Mouse (Mus musculus) intestine, embryonic 14.5 days (tissue): Measurements from ENCODE around the gene Git2. TPM values are rescaled to one million over a fixed set of nuclear protein-coding genes. Genes with fewer than 3 reads are reported as not detected.

ENCODE experiments used
- ATAC-seq: fragments of 200-750 bp; cut with Nextera tagmentation; replicated peaks from 2 replicates; pipeline ENCODE4 v1.8.0; 2017; ENCODE audit warnings: low read depth, moderate number of reproducible peaks, moderate TSS enrichment, moderate library complexity; ENCODE audit not compliant: low FRiP score, low TSS enrichment
- DNase-seq: peaks from one replicate; pipeline ENCODE4 v3.0.0-alpha.2; 2018; ENCODE audit warnings: low spot score
- H3K27ac ChIP-seq: fragments of 300-500 bp; sonication (generic); 2 replicates; pipeline ENCODE4 v1.5.1; 2014; ENCODE audit warnings: low read depth, mild to moderate bottlenecking, control low read depth
- H3K27me3 ChIP-seq: fragments of 300-500 bp; sonication (generic); replicated peaks from 2 replicates; pipeline ENCODE4 v1.6.1; 2014; ENCODE audit warnings: low read length, control low read depth; ENCODE audit not compliant: control insufficient read depth, insufficient read depth
- H3K36me3 ChIP-seq: fragments of 300-500 bp; sonication (generic); 2 replicates; pipeline ENCODE4 v1.6.1; 2014; ENCODE audit warnings: low read length, control low read depth; ENCODE audit not compliant: control insufficient read depth, insufficient read depth
- H3K4me1 ChIP-seq: fragments of 300-500 bp; sonication (generic); replicated peaks from 2 replicates; pipeline ENCODE4 v1.6.1; 2014; ENCODE audit warnings: low read length, control low read depth, mixed read lengths; ENCODE audit not compliant: control insufficient read depth, insufficient read depth
- H3K4me2 ChIP-seq: fragments of 300-500 bp; sonication (generic); 2 replicates; pipeline ENCODE4 v1.6.1; 2014; ENCODE audit warnings: low read length
- H3K4me3 ChIP-seq: fragments of 300-500 bp; sonication (generic); 2 replicates; pipeline ENCODE4 v1.5.1; 2014; ENCODE audit warnings: low read depth, low read length, control low read depth, mixed read lengths
- H3K9ac ChIP-seq: fragments of 300-500 bp; sonication (generic); 2 replicates; pipeline ENCODE4 v1.6.1; 2014; ENCODE audit warnings: mild to moderate bottlenecking, low read length
- H3K9me3 ChIP-seq: fragments of 300-500 bp; sonication (generic); 2 replicates; pipeline ENCODE4 v1.6.1; 2016; ENCODE audit warnings: low read length, control low read depth; ENCODE audit not compliant: control insufficient read depth
- WGBS: fragments of 180-500 bp; shearing (Covaris S2); extraction: QIAGEN DNeasy Blood & Tissue Kit; methylation state at CpG from one replicate; pipeline ENCODE4 v1.1.7; 2014; 5-methylcytosine and 5-hydroxymethylcytosine counted together
- polyA plus RNA-seq: library from polyadenylated mRNA; unstranded; fragments of >200 nt; fragmentation: Nextera tagmentation; extraction: Ambion mirVana; gene quantifications from 2 replicates; pipeline ENCODE4 v1.2.1, GENCODE M21; 2014

The Git2 gene
- polyA plus RNA-seq, 1 experiment from 2014 or later, result 35.6 TPM

DNA sequence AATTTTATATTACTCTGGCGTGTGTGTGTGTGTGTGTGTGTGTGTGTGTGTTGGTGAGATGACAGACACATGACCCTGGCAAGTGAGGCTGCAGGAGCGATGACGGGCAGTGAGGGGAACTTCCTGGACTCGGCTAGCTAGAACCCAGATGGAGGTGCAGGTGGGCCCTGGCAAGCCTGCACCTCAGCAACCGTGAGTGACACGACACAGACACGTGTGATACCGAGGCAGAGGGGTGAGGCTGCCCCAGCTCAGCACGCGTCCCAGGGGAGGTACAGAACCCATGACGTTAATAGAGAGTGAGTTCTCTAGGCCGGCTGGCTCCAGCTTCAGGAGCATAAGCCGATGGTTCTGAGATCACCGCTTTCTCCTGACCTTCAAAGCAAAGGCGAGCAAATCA is 43.3 kb downstream of the Git2 start:
- no peaks in the 10 kb centered on the region for H3K27me3 ChIP-seq
- H3K36me3 ChIP-seq, result peaks cover 86% of the 10 kb centered on the region
- no peak overlapping the region for H3K9ac ChIP-seq
- no peak overlapping the region for H3K27ac ChIP-seq
- no peaks in the 10 kb centered on the region for H3K9me3 ChIP-seq
- WGBS, result 87% methylated on average over 15 of the region's 15 CpGs
- DNase-seq (no peak), ATAC-seq (no peak)
- H3K4me1 ChIP-seq, result no peaks in the 10 kb centered on the region
- H3K4me2 ChIP-seq, result no peak overlapping the region
- no peak overlapping the region for H3K4me3 ChIP-seq

DNA sequence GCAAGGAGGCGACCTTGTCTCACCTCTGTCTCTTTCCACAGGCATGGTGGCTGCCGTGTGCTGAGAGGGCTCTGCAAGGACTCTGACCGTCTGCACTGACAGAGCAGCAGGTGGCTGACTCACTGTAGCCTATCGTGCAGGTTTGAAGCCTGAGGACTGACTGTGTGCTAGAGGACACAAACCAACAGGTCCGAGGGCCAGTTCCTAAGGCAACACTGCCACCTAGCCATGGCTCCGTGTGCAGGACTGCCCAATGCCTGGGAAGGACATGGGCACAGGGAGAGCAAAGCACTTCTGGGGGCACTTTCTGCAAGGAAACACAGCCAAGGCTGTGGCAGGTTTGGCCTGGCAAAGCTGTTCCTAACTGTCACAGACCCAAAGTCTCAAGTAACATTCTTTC is 43.8 kb downstream of the Git2 start:
- DNase-seq (no peak), ATAC-seq (no peak)
- H3K9ac ChIP-seq, result no peak overlapping the region
- no peaks in the 10 kb centered on the region for H3K27me3 ChIP-seq
- H3K36me3 ChIP-seq, result peaks cover 81% of the 10 kb centered on the region
- WGBS, result 63% methylated on average over 6 of the region's 6 CpGs
- no peaks in the 10 kb centered on the region for H3K9me3 ChIP-seq
- no peaks in the 10 kb centered on the region for H3K4me1 ChIP-seq
- H3K4me3 ChIP-seq, result no peak overlapping the region
- no peak overlapping the region for H3K4me2 ChIP-seq
- no peak overlapping the region for H3K27ac ChIP-seq

DNA sequence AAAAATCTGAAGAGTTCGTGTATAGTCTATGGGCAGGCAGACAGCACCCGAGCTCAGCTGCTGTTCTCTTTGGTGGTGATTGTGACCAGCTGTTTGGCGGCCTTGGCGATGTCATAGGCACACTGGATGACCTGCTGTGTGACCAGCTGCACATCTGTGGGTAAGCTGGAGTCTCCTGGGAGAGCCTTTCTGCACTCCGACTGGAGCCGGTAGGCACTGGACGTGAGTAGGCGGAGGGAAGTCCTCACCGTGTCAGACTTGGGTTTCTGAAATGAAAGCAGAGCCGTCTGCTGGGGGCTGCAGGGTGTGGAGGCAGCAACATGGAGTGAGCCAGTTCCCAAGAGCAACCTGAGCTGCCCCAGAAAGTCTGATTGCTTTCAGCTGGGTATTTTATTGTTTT is 45.2 kb downstream of the Git2 start:
- Histone ChIP-seq H3K27ac (no peak overlapping the region), H3K9ac (no peak overlapping the region), H3K9me3 (no peaks in the 10 kb centered on the region), H3K4me2 (no peak overlapping the region), H3K4me1 (no peaks in the 10 kb centered on the region), H3K4me3 (no peak overlapping the region), H3K36me3 (peaks cover 69% of the 10 kb centered on the region), H3K27me3 (no peaks in the 10 kb centered on the region)
- no peak for ATAC-seq
- WGBS, result 81% methylated on average over 10 of the region's 10 CpGs
- DNase-seq, result no peak

DNA sequence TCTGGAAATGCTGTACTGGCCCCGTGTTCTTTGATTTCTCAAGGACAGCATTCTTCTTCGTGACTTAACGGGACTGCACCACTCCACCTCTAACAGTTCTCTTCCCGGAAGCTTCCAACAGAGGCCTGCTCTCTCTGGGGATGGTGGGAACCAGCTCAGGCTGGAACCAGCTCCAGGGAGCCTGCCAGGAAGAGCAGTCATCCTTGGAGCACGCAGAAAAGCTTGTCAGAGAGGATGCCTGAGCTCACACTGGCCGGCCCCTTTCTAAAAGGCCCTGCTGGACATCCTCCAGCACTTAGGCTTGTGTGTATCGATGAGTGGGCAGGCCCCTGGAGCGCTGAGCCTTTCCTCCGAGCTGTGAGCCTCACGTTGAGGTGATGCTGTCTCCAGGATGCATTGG is 47.2 kb downstream of the Git2 start:
- H3K9ac ChIP-seq, result no peak overlapping the region
- no peak overlapping the region for H3K4me3 ChIP-seq
- DNase-seq, result no peak
- no peaks in the 10 kb centered on the region for H3K4me1 ChIP-seq
- H3K36me3 ChIP-seq, result peaks cover 59% of the 10 kb centered on the region
- H3K4me2 ChIP-seq, result no peak overlapping the region
- no peak overlapping the region for H3K27ac ChIP-seq
- 85% methylated on average over 10 of the region's 10 CpGs for WGBS
- H3K27me3 ChIP-seq, result no peaks in the 10 kb centered on the region
- no peaks in the 10 kb centered on the region for H3K9me3 ChIP-seq
- ATAC-seq, result no peak

DNA sequence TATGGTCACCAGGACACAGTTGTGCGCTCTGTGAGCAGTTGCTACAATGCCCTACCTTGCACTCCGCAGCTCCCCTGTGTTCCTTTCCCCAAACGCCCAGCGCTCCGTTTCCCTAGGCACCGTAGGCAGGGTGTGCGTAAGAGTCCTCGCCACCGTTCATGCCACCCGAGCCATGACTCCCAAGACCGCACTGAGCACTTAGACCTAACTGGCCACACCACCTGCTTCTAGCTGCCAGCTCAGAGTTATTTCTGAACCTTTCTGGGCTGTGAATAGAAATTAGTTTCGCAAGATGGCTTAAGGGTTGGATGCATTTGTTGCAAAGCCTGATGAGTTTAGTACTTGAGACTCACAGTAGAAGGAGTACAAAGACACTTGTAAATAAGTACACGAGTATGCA is 52.5 kb downstream of the Git2 start:
- no peak overlapping the region for H3K4me3 ChIP-seq
- no peak overlapping the region for H3K9ac ChIP-seq
- H3K27ac ChIP-seq, result no peak overlapping the region
- H3K4me2 ChIP-seq, result no peak overlapping the region
- no peaks in the 10 kb centered on the region for H3K27me3 ChIP-seq
- WGBS, result 92% methylated on average over 13 of the region's 13 CpGs
- no peak for DNase-seq
- no peaks in the 10 kb centered on the region for H3K4me1 ChIP-seq
- ATAC-seq, result no peak
- H3K36me3 ChIP-seq, result peaks cover 54% of the 10 kb centered on the region
- no peaks in the 10 kb centered on the region for H3K9me3 ChIP-seq

DNA sequence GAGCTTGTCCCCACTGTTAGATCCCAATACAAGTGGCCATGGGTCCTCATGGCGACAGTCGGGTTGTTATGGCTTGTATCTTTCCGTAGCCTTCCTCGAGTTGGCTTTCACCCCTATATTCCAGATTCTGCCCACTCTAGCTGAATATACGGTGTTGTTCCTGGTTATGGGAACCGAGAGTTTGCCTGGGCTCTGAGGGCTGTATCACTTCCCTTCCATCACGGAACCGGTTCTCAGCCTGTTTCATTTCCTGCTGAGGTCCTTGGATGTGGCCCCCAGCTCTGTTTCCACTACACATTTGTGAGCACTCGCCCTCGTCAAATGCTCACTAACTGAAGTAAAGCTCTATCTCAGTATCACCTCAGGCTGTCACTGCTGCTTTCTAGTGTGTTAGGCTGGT is 53.3 kb downstream of the Git2 start:
- H3K27me3 ChIP-seq, result no peaks in the 10 kb centered on the region
- 90% methylated on average over 10 of the region's 10 CpGs for WGBS
- no peak overlapping the region for H3K27ac ChIP-seq
- H3K4me3 ChIP-seq, result no peak overlapping the region
- H3K4me2 ChIP-seq, result no peak overlapping the region
- H3K9me3 ChIP-seq, result no peaks in the 10 kb centered on the region
- H3K4me1 ChIP-seq, result no peaks in the 10 kb centered on the region
- DNase-seq (no peak), ATAC-seq (no peak)
- peaks cover 56% of the 10 kb centered on the region for H3K36me3 ChIP-seq
- no peak overlapping the region for H3K9ac ChIP-seq

DNA sequence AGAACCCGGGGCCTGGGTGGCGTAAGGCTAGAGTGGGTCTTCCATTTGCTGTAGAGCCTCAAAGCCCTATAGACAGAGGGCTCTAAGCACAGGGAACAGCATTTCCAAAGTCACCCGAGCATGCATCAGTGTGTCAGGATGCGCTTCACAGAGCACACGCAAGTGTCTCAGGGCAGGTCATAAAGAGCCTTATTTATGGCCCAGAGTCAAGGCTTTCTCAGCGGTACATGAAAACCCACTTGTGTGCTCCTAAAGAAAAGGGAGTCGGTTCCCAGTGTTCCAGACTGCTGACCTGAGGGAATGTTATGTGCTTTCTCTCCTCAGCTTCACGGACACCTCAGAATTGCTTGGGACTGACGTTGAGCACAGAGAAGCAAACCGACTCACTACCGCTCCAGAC is 54.5 kb downstream of the Git2 start:
- Histone ChIP-seq H3K4me3 (no peak overlapping the region), H3K27ac (no peak overlapping the region), H3K4me1 (no peaks in the 10 kb centered on the region), H3K27me3 (no peaks in the 10 kb centered on the region), H3K36me3 (peaks cover 62% of the 10 kb centered on the region), H3K9ac (no peak overlapping the region), H3K4me2 (no peak overlapping the region), H3K9me3 (no peaks in the 10 kb centered on the region)
- no peak for ATAC-seq
- DNase-seq, result no peak
- WGBS, result 86% methylated on average over 11 of the region's 11 CpGs

DNA sequence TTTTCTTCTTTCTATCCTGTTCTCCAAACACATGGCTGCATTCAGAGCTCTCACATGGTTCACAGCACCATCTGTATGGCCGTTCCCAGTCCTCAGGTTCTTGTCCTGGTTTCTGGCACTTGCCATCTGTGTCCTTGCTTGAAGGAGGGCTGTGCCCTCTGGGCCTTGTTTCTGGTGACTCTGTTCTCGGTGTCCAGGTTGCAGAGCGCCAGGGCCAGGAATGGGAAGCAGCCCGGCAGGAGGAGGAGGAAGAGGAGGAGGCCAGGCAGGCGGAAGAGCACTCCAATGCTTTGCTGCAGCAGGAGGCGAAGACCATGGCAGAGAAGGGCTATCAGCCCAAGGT is 55.4 kb downstream of the Git2 start:
- H3K27me3 ChIP-seq, result no peaks in the 10 kb centered on the region
- H3K9ac ChIP-seq, result no peak overlapping the region
- H3K4me1 ChIP-seq, result no peaks in the 10 kb centered on the region
- no peaks in the 10 kb centered on the region for H3K9me3 ChIP-seq
- ATAC-seq, result no peak
- no peak overlapping the region for H3K4me3 ChIP-seq
- peaks cover 71% of the 10 kb centered on the region for H3K36me3 ChIP-seq
- no peak for DNase-seq
- H3K4me2 ChIP-seq, result no peak overlapping the region
- 96% methylated on average over 6 of the region's 6 CpGs for WGBS
- no peak overlapping the region for H3K27ac ChIP-seq

DNA sequence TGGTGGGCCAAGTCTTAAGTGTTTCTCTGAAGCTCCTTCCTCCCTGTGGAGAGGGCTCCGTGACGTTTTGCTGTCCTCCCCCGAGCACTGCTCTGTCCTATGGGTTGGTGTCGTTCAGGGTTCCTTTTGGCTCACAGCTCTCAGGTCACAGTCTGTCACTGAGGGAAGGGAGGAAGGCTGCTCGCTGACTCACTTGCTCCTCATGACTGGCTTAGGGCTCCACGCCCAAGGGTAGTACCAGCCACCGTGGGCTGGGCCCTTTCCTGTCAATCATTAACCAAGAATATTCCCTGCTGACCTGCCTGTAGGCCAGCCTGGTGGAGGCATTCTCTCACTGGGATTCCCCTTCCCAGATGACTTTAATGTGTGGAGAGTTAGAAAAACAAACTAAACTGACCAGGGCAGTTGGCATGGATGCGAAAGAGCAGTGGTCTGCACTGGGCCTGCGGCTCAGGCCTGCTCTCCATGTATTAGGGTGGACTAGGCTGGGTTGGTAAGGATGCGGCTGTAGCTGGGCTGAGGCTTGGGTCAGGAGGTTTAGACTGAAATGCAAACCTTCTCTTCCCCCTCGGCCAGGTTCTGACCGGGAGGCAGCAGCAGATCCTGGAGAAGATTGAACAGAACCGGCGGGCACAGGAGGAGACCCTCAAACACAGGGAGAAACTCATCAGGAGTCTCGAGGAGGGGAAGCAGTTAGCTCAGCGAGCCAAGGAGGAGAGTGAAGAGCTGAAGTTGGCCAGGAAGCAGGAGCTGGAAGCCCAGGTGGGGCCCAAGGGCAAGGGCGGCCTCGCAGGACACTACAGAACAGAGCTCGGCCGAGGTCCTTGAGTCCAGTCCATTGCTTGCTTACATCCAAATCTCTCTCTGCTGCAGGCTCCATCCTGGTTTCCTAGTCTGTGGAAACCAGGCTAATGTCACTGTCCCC is 56.1 kb downstream of the Git2 start:
- Histone ChIP-seq H3K4me3 (no peak overlapping the region), H3K4me2 (no peak overlapping the region), H3K9ac (no peak overlapping the region), H3K4me1 (no peaks in the 10 kb centered on the region), H3K36me3 (peaks cover 77% of the 10 kb centered on the region), H3K27ac (no peak overlapping the region), H3K9me3 (no peaks in the 10 kb centered on the region), H3K27me3 (no peaks in the 10 kb centered on the region)
- peak; percentile 65 for DNase-seq
- ATAC-seq, result peak; percentile 88
- 79% methylated on average over 20 of the region's 20 CpGs for WGBS
